Mouse (Mus musculus): ENCODE data around the gene Mpp1. TPM values are rescaled to one million over a fixed set of nuclear protein-coding genes. Genes with fewer than 3 reads are reported as not detected.
"Not testable (repeated sequence)": the region's sequence is repeated elsewhere in the genome, so short reads cannot be mapped to it uniquely, and the experiment has no call there.

Mpp1 gene
- 23.6 and 26.0 TPM in 2 replicates for polyA plus RNA-seq (2016; fragmentation: Nextera tagmentation; extraction: Ambion mirVana)

- Histone ChIP-seq H3K4me1 (no peaks in the 10 kb centered on the region), H3K9ac (replicated peaks) (peak within 1 kb of the TSS; percentile 57), H3K27ac (replicated peaks) (0 out of 2 replicates have a peak within 1 kb of the TSS, but pooled peaks have one; percentile 35), H3K4me2 (replicated peaks) (peak within 1 kb of the TSS; percentile 57), H3K36me3 (no peaks in the 10 kb centered on the region), H3K4me3 (peak within 1 kb of the TSS; percentile 46), H3K9me3 (no peaks in the 10 kb centered on the region), H3K27me3 (no peaks in the 10 kb centered on the region)
- ATAC-seq (ENCODE audit: low FRiP score, low read depth): peak; percentile 100
- 21% methylated on average over 36 of the region's 36 CpGs for WGBS
Observed at GRCm38 (mm10) chrX:75130467-75131160, at the start of gene Mpp1. TSS of gene Mpp1 (minus strand) at chrX:75131016.

GRCm38 (mm10) chrX:75163670-75164069 is 32.9 kb upstream of the Mpp1 start, which contains the start of gene Smim9:
TSS of gene Smim9 (minus strand) at chrX:75163770.
- H3K9me3 ChIP-seq: no peaks in the 10 kb centered on the region
- no peaks in the 10 kb centered on the region for H3K27me3 ChIP-seq
- no peak within 1 kb of the TSS for H3K4me2 ChIP-seq (replicated peaks)
- 53% methylated on average over 1 of the region's 1 CpGs for WGBS
- no peak within 1 kb of the TSS for H3K9ac ChIP-seq (replicated peaks)
- H3K36me3 ChIP-seq: no peaks in the 10 kb centered on the region
- H3K27ac ChIP-seq (replicated peaks): no peak within 1 kb of the TSS
- H3K4me3 ChIP-seq: no peak within 1 kb of the TSS
- H3K4me1 ChIP-seq: no peaks in the 10 kb centered on the region
- ATAC-seq (ENCODE audit: low FRiP score, low read depth): no peak

- H3K4me3 ChIP-seq: peak overlapping the region; percentile 46
- WGBS: 29% methylated on average over 29 of the region's 49 CpGs
- no peaks in the 10 kb centered on the region for H3K36me3 ChIP-seq
- H3K4me2 ChIP-seq (replicated peaks): peak overlapping the region; percentile 52
- H3K9ac ChIP-seq (replicated peaks): peak overlapping the region; percentile 52
- H3K9me3 ChIP-seq: no peaks in the 10 kb centered on the region
- H3K27me3 ChIP-seq: no peaks in the 10 kb centered on the region
- no peaks in the 10 kb centered on the region for H3K4me1 ChIP-seq
- H3K27ac ChIP-seq (replicated peaks): no peak overlapping the region
- ATAC-seq (ENCODE audit: low FRiP score, low read depth): peak; percentile 89
Observed at GRCm38 (mm10) chrX:75155576-75156243, 24.9 kb upstream of the Mpp1 start.

GRCm38 (mm10) chrX:75152249-75152648 is 21.4 kb upstream of the Mpp1 start:
- no peak overlapping the region for H3K9ac ChIP-seq (replicated peaks)
- no peaks in the 10 kb centered on the region for H3K36me3 ChIP-seq
- H3K4me1 ChIP-seq: no peaks in the 10 kb centered on the region
- H3K9me3 ChIP-seq: no peaks in the 10 kb centered on the region
- no peak overlapping the region for H3K27ac ChIP-seq (replicated peaks)
- no peak for ATAC-seq (ENCODE audit: low FRiP score, low read depth)
- 68% methylated on average over 1 of the region's 1 CpGs for WGBS
- H3K4me3 ChIP-seq: no peak overlapping the region
- H3K27me3 ChIP-seq: no peaks in the 10 kb centered on the region
- no peak overlapping the region for H3K4me2 ChIP-seq (replicated peaks)

- Histone ChIP-seq H3K9ac (replicated peaks) (no peak overlapping the region), H3K9me3 (no peaks in the 10 kb centered on the region), H3K27me3 (no peaks in the 10 kb centered on the region), H3K4me3 (no peak overlapping the region), H3K36me3 (no peaks in the 10 kb centered on the region), H3K27ac (replicated peaks) (no peak overlapping the region), H3K4me2 (replicated peaks) (no peak overlapping the region), H3K4me1 (no peaks in the 10 kb centered on the region)
- no peak for ATAC-seq (ENCODE audit: low FRiP score, low read depth)
- 81% methylated on average over 2 of the region's 2 CpGs for WGBS
Observed at GRCm38 (mm10) chrX:75150304-75150703, 19.5 kb upstream of the Mpp1 start.

GRCm38 (mm10) chrX:75148414-75148813 is 17.6 kb upstream of the Mpp1 start:
- H3K4me1 ChIP-seq: no peaks in the 10 kb centered on the region
- no peaks in the 10 kb centered on the region for H3K9me3 ChIP-seq
- H3K9ac ChIP-seq (replicated peaks): no peak overlapping the region
- H3K36me3 ChIP-seq: no peaks in the 10 kb centered on the region
- H3K4me2 ChIP-seq (replicated peaks): no peak overlapping the region
- ATAC-seq (ENCODE audit: low FRiP score, low read depth): no peak
- H3K27me3 ChIP-seq: no peaks in the 10 kb centered on the region
- WGBS: 82% methylated on average over 4 of the region's 4 CpGs
- no peak overlapping the region for H3K27ac ChIP-seq (replicated peaks)
- H3K4me3 ChIP-seq: no peak overlapping the region

GRCm38 (mm10) chrX:75143124-75143555 is 12.3 kb upstream of the Mpp1 start:
- 22% methylated on average over 24 of the region's 42 CpGs for whole genome bisulfite sequencing
- H3K9me3 ChIP-seq; H3K27me3 ChIP-seq; H3K9ac ChIP-seq (replicated peaks); H3K27ac ChIP-seq (replicated peaks); H3K4me1 ChIP-seq; H3K36me3 ChIP-seq: not testable (repeated sequence)
- Histone ChIP-seq H3K4me2 (replicated peaks) (peak overlapping the region; percentile 55), H3K4me3 (peak overlapping the region; percentile 39)
- peak; percentile 68 for ATAC-seq (ENCODE audit: low FRiP score, low read depth)

- Histone ChIP-seq H3K9me3 (no peaks in the 10 kb centered on the region), H3K4me2 (replicated peaks) (no peak overlapping the region), H3K4me1 (no peaks in the 10 kb centered on the region), H3K27ac (replicated peaks) (no peak overlapping the region), H3K27me3 (no peaks in the 10 kb centered on the region), H3K9ac (replicated peaks) (no peak overlapping the region), H3K36me3 (no peaks in the 10 kb centered on the region), H3K4me3 (no peak overlapping the region)
- 95% methylated on average over 2 of the region's 2 CpGs for WGBS
- no peak for ATAC-seq (ENCODE audit: low FRiP score, low read depth)
Observed at GRCm38 (mm10) chrX:75138182-75138581, 7.4 kb upstream of the Mpp1 start.

GRCm38 (mm10) chrX:75137729-75138128 is 6.9 kb upstream of the Mpp1 start:
- no peak overlapping the region for H3K4me3 ChIP-seq

GRCm38 (mm10) chrX:75136938-75137337 is 6.1 kb upstream of the Mpp1 start:
- H3K27ac ChIP-seq (replicated peaks): no peak overlapping the region

More at GRCm38 (mm10) chrX:75137729-75138128, 6.9 kb upstream of the Mpp1 start:
- no peaks in the 10 kb centered on the region for H3K36me3 ChIP-seq
- H3K4me1 ChIP-seq: no peaks in the 10 kb centered on the region
- H3K9me3 ChIP-seq: no peaks in the 10 kb centered on the region
- WGBS: 83% methylated on average over 2 of the region's 2 CpGs
- ATAC-seq (ENCODE audit: low FRiP score, low read depth): no peak
- H3K9ac ChIP-seq (replicated peaks): no peak overlapping the region
- H3K4me2 ChIP-seq (replicated peaks): no peak overlapping the region
- no peak overlapping the region for H3K27ac ChIP-seq (replicated peaks)
- H3K27me3 ChIP-seq: no peaks in the 10 kb centered on the region

GRCm38 (mm10) chrX:75129474-75129873 is 1.3 kb downstream of the Mpp1 start:
- H3K4me3 ChIP-seq: no peak overlapping the region
- no peak for ATAC-seq (ENCODE audit: low FRiP score, low read depth)
- no peak overlapping the region for H3K4me2 ChIP-seq (replicated peaks)
- WGBS: 56% methylated on average over 2 of the region's 2 CpGs
- no peaks in the 10 kb centered on the region for H3K4me1 ChIP-seq
- H3K9me3 ChIP-seq: no peaks in the 10 kb centered on the region
- no peak overlapping the region for H3K27ac ChIP-seq (replicated peaks)
- no peak overlapping the region for H3K9ac ChIP-seq (replicated peaks)
- H3K36me3 ChIP-seq: no peaks in the 10 kb centered on the region
- no peaks in the 10 kb centered on the region for H3K27me3 ChIP-seq

More at GRCm38 (mm10) chrX:75136938-75137337, 6.1 kb upstream of the Mpp1 start:
- ATAC-seq (ENCODE audit: low FRiP score, low read depth): no peak
- H3K4me1 ChIP-seq: no peaks in the 10 kb centered on the region
- H3K9ac ChIP-seq (replicated peaks): no peak overlapping the region
- H3K27me3 ChIP-seq: no peaks in the 10 kb centered on the region
- no peaks in the 10 kb centered on the region for H3K36me3 ChIP-seq
- no peak overlapping the region for H3K4me2 ChIP-seq (replicated peaks)
- H3K9me3 ChIP-seq: no peaks in the 10 kb centered on the region
- no peak overlapping the region for H3K4me3 ChIP-seq

- H3K9me3 ChIP-seq: no peaks in the 10 kb centered on the region
- no peaks in the 10 kb centered on the region for H3K27me3 ChIP-seq
- no peak overlapping the region for H3K4me3 ChIP-seq
- no peaks in the 10 kb centered on the region for H3K36me3 ChIP-seq
- H3K27ac ChIP-seq (replicated peaks): no peak overlapping the region
- H3K4me1 ChIP-seq: no peaks in the 10 kb centered on the region
- no peak overlapping the region for H3K4me2 ChIP-seq (replicated peaks)
- no peak for ATAC-seq (ENCODE audit: low FRiP score, low read depth)
- no peak overlapping the region for H3K9ac ChIP-seq (replicated peaks)
Observed at GRCm38 (mm10) chrX:75128333-75128980, 2.4 kb downstream of the Mpp1 start.

Data from midbrain, embryonic 12.5 days (tissue).